Mouse (Mus musculus): Measurements from ENCODE around the gene Rccd1. TPM values are rescaled to one million over a fixed set of nuclear protein-coding genes. Genes with fewer than 3 reads are reported as not detected.

Rccd1 gene
- polyA plus RNA-seq, 1 experiment from 2014 or later, result 7.2 TPM

- no peak for ATAC-seq (ENCODE audit: low read depth)
- peaks cover 12% of the 10 kb centered on the region; the same call in 1 of the 2 replicates for H3K36me3 ChIP-seq (ENCODE audit: control insufficient read depth, insufficient read depth, low read length)
- no peaks in the 10 kb centered on the region for H3K9me3 ChIP-seq (ENCODE audit: control insufficient read depth, low read length)
- H3K27me3 ChIP-seq (ENCODE audit: control insufficient read depth, insufficient read depth, low read depth, low read length), result no peaks in the 10 kb centered on the region
- H3K4me3 ChIP-seq (ENCODE audit: low read length), result no peak overlapping the region
- no peak overlapping the region for H3K27ac ChIP-seq (ENCODE audit: low read length)
- H3K4me2 ChIP-seq (ENCODE audit: low read depth, low read length), result no peak overlapping the region
- H3K9ac ChIP-seq (ENCODE audit: low read length), result no peak overlapping the region
- peaks cover 10% of the 10 kb centered on the region for H3K4me1 ChIP-seq (replicated peaks; ENCODE audit: control insufficient read depth, insufficient read depth, low read length)
- WGBS, result 65% methylated on average over 2 of the region's 2 CpGs
Observed at GRCm38 (mm10) chr7:80350808-80351207, 26.6 kb upstream of the Rccd1 start.

GRCm38 (mm10) chr7:80347670-80348586, 23.7 kb upstream of the Rccd1 start:
- Histone ChIP-seq H3K27me3 (ENCODE audit: control insufficient read depth, insufficient read depth, low read depth, low read length) (no peaks in the 10 kb centered on the region), H3K27ac (ENCODE audit: low read length) (peak overlapping the region; percentile 91), H3K9ac (ENCODE audit: low read length) (0 out of 2 replicates have a peak overlapping the region, but pooled peaks have one; percentile 19), H3K4me1 (replicated peaks; ENCODE audit: control insufficient read depth, insufficient read depth, low read length) (peaks cover 15% of the 10 kb centered on the region), H3K4me3 (ENCODE audit: low read length) (no peak overlapping the region), H3K9me3 (ENCODE audit: control insufficient read depth, low read length) (no peaks in the 10 kb centered on the region), H3K36me3 (ENCODE audit: control insufficient read depth, insufficient read depth, low read length) (peaks cover 6% of the 10 kb centered on the region), H3K4me2 (ENCODE audit: low read depth, low read length) (no peak overlapping the region)
- ATAC-seq (ENCODE audit: low read depth), result peak; percentile 61
- WGBS, result 49% methylated on average over 13 of the region's 13 CpGs

GRCm38 (mm10) chr7:80346830-80347229, 22.6 kb upstream of the Rccd1 start:
- no peaks in the 10 kb centered on the region for H3K27me3 ChIP-seq (ENCODE audit: control insufficient read depth, insufficient read depth, low read depth, low read length)
- H3K4me3 ChIP-seq (ENCODE audit: low read length), result no peak overlapping the region
- no peak overlapping the region for H3K4me2 ChIP-seq (ENCODE audit: low read depth, low read length)
- 61% methylated on average over 5 of the region's 5 CpGs for WGBS
- no peak overlapping the region for H3K9ac ChIP-seq (ENCODE audit: low read length)
- no peak for ATAC-seq (ENCODE audit: low read depth)
- H3K27ac ChIP-seq (ENCODE audit: low read length), result no peak overlapping the region; the same call in 1 of the 2 replicates
- H3K4me1 ChIP-seq (replicated peaks; ENCODE audit: control insufficient read depth, insufficient read depth, low read length), result peaks cover 19% of the 10 kb centered on the region
- H3K36me3 ChIP-seq (ENCODE audit: control insufficient read depth, insufficient read depth, low read length), result peaks cover 6% of the 10 kb centered on the region
- no peaks in the 10 kb centered on the region for H3K9me3 ChIP-seq (ENCODE audit: control insufficient read depth, low read length)

- Histone ChIP-seq H3K4me2 (ENCODE audit: low read depth, low read length) (no peak overlapping the region), H3K27me3 (ENCODE audit: control insufficient read depth, insufficient read depth, low read depth, low read length) (no peaks in the 10 kb centered on the region), H3K9ac (ENCODE audit: low read length) (no peak overlapping the region), H3K9me3 (ENCODE audit: control insufficient read depth, low read length) (no peaks in the 10 kb centered on the region), H3K36me3 (ENCODE audit: control insufficient read depth, insufficient read depth, low read length) (peaks cover 3% of the 10 kb centered on the region; the same call in 1 of the 2 replicates), H3K4me3 (ENCODE audit: low read length) (no peak overlapping the region), H3K4me1 (replicated peaks; ENCODE audit: control insufficient read depth, insufficient read depth, low read length) (peaks cover 19% of the 10 kb centered on the region), H3K27ac (ENCODE audit: low read length) (no peak overlapping the region)
- WGBS, result 86% methylated on average over 9 of the region's 9 CpGs
- ATAC-seq (ENCODE audit: low read depth), result no peak
Observed at GRCm38 (mm10) chr7:80346173-80346572, 21.9 kb upstream of the Rccd1 start.

GRCm38 (mm10) chr7:80343270-80344018, 19.2 kb upstream of the Rccd1 start:
- Histone ChIP-seq H3K9ac (ENCODE audit: low read length) (peak overlapping the region; percentile 80), H3K4me3 (ENCODE audit: low read length) (peak overlapping the region; percentile 65), H3K4me2 (ENCODE audit: low read depth, low read length) (peak overlapping the region; percentile 88), H3K36me3 (ENCODE audit: control insufficient read depth, insufficient read depth, low read length) (no peaks in the 10 kb centered on the region; the same call in 1 of the 2 replicates), H3K9me3 (ENCODE audit: control insufficient read depth, low read length) (no peaks in the 10 kb centered on the region), H3K27ac (ENCODE audit: low read length) (peak overlapping the region; percentile 41; the same call in 1 of the 2 replicates), H3K27me3 (ENCODE audit: control insufficient read depth, insufficient read depth, low read depth, low read length) (no peaks in the 10 kb centered on the region), H3K4me1 (replicated peaks; ENCODE audit: control insufficient read depth, insufficient read depth, low read length) (peaks cover 29% of the 10 kb centered on the region)
- ATAC-seq (ENCODE audit: low read depth), result no peak
- 24% methylated on average over 19 of the region's 19 CpGs for WGBS

- Histone ChIP-seq H3K4me3 (ENCODE audit: low read length) (peak within 1 kb of the TSS; percentile 65), H3K4me1 (replicated peaks; ENCODE audit: control insufficient read depth, insufficient read depth, low read length) (peaks cover 27% of the 10 kb centered on the region), H3K9ac (ENCODE audit: low read length) (peak within 1 kb of the TSS; percentile 80), H3K27me3 (ENCODE audit: control insufficient read depth, insufficient read depth, low read depth, low read length) (no peaks in the 10 kb centered on the region), H3K9me3 (ENCODE audit: control insufficient read depth, low read length) (no peaks in the 10 kb centered on the region), H3K36me3 (ENCODE audit: control insufficient read depth, insufficient read depth, low read length) (no peaks in the 10 kb centered on the region; the same call in 1 of the 2 replicates), H3K4me2 (ENCODE audit: low read depth, low read length) (peak within 1 kb of the TSS; percentile 88), H3K27ac (ENCODE audit: low read length) (peak within 1 kb of the TSS; percentile 41; the same call in 1 of the 2 replicates)
- under 1% methylated on average over 25 of the region's 25 CpGs for WGBS
- ATAC-seq (ENCODE audit: low read depth), result peak; percentile 35
Observed at GRCm38 (mm10) chr7:80342858-80343257, 18.6 kb upstream of the Rccd1 start, which contains the start of gene Hddc3. TSS of gene Hddc3 (plus strand) at chr7:80343104.

GRCm38 (mm10) chr7:80341793-80342192, 17.5 kb upstream of the Rccd1 start:
- H3K36me3 ChIP-seq (ENCODE audit: control insufficient read depth, insufficient read depth, low read length), result peaks cover under 1% of the 10 kb centered on the region
- H3K9me3 ChIP-seq (ENCODE audit: control insufficient read depth, low read length), result no peaks in the 10 kb centered on the region
- H3K27me3 ChIP-seq (ENCODE audit: control insufficient read depth, insufficient read depth, low read depth, low read length), result no peaks in the 10 kb centered on the region
- no peak for ATAC-seq (ENCODE audit: low read depth)
- no peak overlapping the region for H3K4me3 ChIP-seq (ENCODE audit: low read length)
- 70% methylated on average over 7 of the region's 7 CpGs for WGBS
- peaks cover 21% of the 10 kb centered on the region for H3K4me1 ChIP-seq (replicated peaks; ENCODE audit: control insufficient read depth, insufficient read depth, low read length)
- H3K4me2 ChIP-seq (ENCODE audit: low read depth, low read length), result no peak overlapping the region
- H3K27ac ChIP-seq (ENCODE audit: low read length), result no peak overlapping the region
- H3K9ac ChIP-seq (ENCODE audit: low read length), result no peak overlapping the region

GRCm38 (mm10) chr7:80340793-80341192, 16.5 kb upstream of the Rccd1 start, which contains the start of gene Unc45a:
TSS of gene Unc45a (minus strand) at chr7:80341005.
- Histone ChIP-seq H3K27me3 (ENCODE audit: control insufficient read depth, insufficient read depth, low read depth, low read length) (no peaks in the 10 kb centered on the region), H3K9ac (ENCODE audit: low read length) (peak within 1 kb of the TSS; percentile 78)
- under 1% methylated on average over 11 of the region's 11 CpGs for WGBS

More at GRCm38 (mm10) chr7:80340793-80341192, 16.5 kb upstream of the Rccd1 start, which contains the start of gene Unc45a:
- H3K4me3 ChIP-seq (ENCODE audit: low read length), result peak within 1 kb of the TSS; percentile 68
- H3K4me2 ChIP-seq (ENCODE audit: low read depth, low read length), result peak within 1 kb of the TSS; percentile 79
- H3K27ac ChIP-seq (ENCODE audit: low read length), result peak within 1 kb of the TSS; percentile 86
- H3K36me3 ChIP-seq (ENCODE audit: control insufficient read depth, insufficient read depth, low read length), result peaks cover 10% of the 10 kb centered on the region
- peaks cover 21% of the 10 kb centered on the region for H3K4me1 ChIP-seq (replicated peaks; ENCODE audit: control insufficient read depth, insufficient read depth, low read length)
- no peaks in the 10 kb centered on the region for H3K9me3 ChIP-seq (ENCODE audit: control insufficient read depth, low read length)
- peak; percentile 75 for ATAC-seq (ENCODE audit: low read depth)
